Mouse (Mus musculus): Measurements from ENCODE around the gene Sae1. TPM values are rescaled to one million over a fixed set of nuclear protein-coding genes. Genes with fewer than 3 reads are reported as not detected.
A peak's percentile ranks its signal among the peaks of the same experiment; 100 is the strongest.
"Not testable (repeated sequence)": the region's sequence is repeated elsewhere in the genome, so short reads cannot be mapped to it uniquely, and the experiment has no call there.

Gene Sae1
- total RNA-seq, 2 experiments from 2014 or later: 106 to 115 TPM

DNA sequence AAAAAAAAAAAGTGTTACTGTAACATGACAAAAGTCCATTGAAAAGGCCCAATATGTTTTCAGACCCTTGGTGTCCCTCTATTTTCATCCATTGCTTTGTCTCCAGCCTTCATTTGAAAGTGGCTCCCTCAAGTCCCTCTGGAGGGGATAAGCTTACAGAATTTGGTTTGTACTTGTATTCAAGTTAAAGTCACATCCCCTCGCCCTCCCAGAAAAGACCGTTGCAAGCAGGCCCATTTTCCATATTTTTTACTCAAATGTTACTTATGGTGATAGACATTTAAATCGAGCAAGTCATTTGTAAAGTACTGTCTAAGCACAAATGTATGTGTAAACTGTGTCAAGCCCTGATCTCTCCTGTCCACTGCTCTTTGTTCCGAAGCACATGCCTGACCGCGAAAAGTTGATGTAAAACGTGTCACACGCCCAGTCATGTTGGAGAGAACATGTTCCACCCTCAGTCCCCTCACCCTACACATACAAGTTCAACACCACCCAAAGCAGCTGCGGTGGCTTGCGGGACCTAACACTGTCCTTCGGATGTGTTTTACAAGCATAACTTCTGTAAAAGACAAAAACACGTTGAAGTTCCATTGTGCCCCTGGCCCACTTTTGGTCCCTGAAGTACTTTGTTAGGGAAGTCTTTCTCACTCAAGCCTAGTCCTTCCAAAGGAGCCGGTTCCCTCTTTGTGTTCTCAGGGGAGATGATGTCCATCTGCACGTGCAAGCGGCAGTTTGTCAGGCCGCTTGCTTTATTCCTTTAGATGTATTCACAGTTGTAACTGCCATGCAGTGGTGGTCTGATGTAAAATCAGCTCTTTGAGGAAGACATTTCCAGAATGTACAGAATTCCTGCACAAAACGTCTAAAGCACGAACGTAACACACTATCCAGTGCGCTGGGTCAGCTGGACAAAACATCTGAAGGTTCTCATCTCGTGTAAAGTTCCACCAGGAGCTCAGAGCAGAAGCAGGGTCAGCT lies 15.7 kb upstream of the Sae1 start:
- DNase-seq (ENCODE audit: low spot score in 2 of 2): no peak

- no peak for DNase-seq (ENCODE audit: low spot score in 2 of 2)
Observed at GRCm38 (mm10) chr7:16402449-16402848, 14.8 kb upstream of the Sae1 start.

DNA sequence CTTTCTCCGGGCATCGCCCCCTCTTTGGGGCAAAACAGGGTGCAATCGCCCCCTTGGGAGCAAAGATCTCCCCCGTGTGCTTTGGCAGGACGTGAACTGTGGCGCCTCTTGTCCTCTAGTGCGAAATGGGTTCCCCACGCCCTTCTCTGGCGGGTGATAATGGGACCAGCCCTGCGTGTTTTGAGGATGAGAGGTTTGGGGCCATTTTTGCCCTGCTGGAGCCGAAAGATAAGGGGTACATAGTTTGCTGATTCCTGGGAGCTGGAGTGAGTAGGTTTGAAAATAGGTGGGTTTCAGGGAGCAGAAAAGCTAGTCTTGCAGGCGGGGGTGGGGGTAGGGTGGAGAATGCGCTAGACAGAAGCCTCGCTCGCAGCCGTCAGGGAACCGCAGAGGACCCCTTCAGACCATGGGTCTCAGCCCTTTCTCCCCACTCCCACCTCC lies 14.4 kb upstream of the Sae1 start:
- DNase-seq (ENCODE audit: low spot score in 2 of 2): peak; percentile 42 to 55

GRCm38 (mm10) chr7:16400689-16401611 lies 13.3 kb upstream of the Sae1 start, which contains the start of gene Zc3h4:
TSS of gene Zc3h4 (plus strand) at chr7:16400910.
- peak; percentile 86 to 91 for DNase-seq (ENCODE audit: low spot score in 2 of 2)

DNA sequence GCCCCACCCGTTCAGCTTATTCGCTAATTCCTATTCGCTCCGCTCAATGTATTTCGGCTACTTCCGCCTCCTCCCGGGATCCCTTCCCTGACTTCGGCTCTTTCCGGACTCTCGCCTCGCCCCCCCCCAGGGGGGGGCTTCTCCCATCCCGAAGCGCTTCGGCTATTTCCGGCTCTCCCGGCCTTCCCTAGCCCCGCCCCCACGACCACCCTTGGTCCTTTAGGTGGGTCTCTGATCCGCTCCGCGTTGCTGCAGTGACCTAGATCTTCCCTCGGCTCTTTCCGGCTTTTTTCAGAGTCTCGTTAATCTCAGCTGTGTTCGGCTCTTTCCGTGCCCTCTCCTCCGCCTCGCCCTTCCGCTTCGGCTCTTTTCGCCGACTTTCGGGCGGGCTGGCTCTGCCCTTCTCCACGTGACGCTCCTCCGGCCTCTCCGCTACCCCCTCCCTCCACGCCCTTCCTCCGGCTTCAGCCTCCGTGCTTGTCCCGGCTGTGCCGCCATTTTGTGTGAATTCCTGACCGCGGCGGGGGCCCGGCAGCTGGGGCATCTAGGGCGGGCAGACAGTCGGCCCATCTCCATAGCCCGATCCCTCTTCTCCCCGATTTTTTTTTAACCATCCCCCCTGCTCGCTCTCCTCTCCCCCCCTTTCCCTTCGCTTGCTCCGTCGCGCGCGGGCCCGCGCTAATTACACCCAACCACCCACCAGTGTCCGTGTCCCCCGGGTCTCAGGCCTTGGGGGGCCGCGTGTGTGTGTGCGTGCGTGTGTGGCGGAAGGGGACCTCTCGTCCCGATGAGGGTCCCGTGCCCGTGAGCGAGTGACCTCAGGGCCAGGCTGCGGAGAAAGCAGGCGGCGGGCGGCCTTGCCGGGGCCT lies 12.4 kb upstream of the Sae1 start:
- DNase-seq (ENCODE audit: low spot score in 2 of 2): peak; percentile 99 to 100

GRCm38 (mm10) chr7:16399098-16399819 lies 11.7 kb upstream of the Sae1 start:
- peak; percentile 83 to 87 for DNase-seq (ENCODE audit: low spot score in 2 of 2)

GRCm38 (mm10) chr7:16398387-16399050 lies 10.9 kb upstream of the Sae1 start:
- no peak for DNase-seq (ENCODE audit: low spot score in 2 of 2)

GRCm38 (mm10) chr7:16397465-16397864 lies 9.9 kb upstream of the Sae1 start:
- DNase-seq (ENCODE audit: low spot score in 2 of 2): no peak

DNA sequence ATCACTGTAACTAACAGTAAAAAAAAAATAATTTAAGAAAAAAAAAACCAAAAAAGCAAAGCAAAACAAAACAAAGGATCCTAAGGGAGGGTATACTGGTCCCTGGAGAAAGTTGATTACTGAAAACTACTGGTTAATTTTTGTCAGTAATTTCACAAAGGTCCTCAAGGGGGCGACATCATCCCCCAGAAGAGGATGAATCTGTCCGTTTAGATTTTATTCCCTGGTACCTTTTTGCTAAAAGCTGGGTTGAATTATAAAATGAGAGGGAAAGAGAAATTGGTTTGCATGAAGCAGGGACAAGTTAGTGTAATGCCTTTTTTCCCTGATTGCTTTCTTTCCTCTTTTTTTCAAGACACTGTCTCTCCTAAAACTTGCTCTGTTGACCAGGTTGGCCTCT lies 8.3 kb upstream of the Sae1 start:
- peak; percentile 35 to 65 for DNase-seq (ENCODE audit: low spot score in 2 of 2)

GRCm38 (mm10) chr7:16392923-16393322 lies 5.3 kb upstream of the Sae1 start:
- no peak for DNase-seq (ENCODE audit: low spot score in 2 of 2)

DNA sequence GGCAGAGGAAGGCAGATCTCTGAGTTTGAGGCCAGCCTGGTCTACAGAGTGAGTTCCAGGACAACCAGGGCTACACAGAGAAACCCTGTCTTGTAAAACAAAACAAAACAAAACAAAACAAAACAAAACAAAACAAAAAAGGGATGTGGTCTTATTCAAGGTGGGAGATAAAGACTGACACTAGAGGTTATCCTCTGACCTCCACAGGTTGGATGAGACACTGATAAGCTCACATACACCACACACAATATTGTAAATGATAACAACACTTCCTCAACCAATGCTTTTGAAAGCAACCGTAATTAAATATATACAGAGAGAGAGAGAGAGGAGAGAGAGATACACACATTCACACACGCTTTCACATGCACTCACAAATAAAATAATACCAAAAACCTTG lies 2.3 kb upstream of the Sae1 start:
- DNase-seq (ENCODE audit: low spot score in 2 of 2): not testable (repeated sequence)

GRCm38 (mm10) chr7:16376505-16376904 lies 11.1 kb downstream of the Sae1 start:
- DNase-seq (ENCODE audit: low spot score in 2 of 2): peak; percentile 33 to 51

- DNase-seq (ENCODE audit: low spot score in 2 of 2): no peak
Observed at GRCm38 (mm10) chr7:16374989-16375388, 12.6 kb downstream of the Sae1 start.

DNA sequence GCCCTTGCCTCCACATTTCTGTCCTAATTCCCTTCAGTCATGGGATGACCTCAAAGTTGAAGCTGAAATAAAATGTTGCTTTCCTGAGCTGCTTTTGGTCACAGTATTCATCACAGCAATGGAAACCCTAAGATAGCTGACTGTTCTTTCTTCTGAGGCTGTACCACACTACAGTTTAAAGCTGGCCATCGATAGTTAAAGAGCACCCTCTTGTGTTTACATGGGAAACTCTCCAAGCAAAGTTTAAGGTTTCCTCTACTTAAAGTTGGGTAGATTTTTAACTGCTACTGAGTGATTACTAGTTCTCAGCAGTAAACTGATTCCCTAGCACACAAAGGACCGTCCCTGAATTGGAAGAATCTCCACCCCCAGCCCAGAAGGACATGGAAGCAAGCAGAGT lies 13.9 kb downstream of the Sae1 start:
- DNase-seq (ENCODE audit: low spot score in 2 of 2): no peak

DNA sequence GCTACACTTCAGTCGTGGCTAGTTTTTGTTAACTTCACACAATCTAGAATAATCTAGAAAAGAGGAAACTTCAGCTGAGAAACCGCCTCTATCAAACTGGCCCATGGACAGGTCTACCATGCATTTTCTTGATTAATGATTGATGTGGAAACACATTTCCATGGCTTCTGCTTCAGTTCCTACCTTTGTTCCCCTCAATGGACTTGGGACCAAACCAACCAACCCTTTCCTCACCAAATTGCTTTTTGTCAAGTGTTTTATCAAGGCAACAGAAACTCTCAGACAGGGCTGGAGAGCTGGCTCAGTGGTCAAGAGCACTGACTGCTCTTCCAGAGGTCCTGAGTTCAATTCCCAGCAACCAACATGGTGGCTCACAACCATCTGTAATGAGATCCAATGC lies 17.0 kb downstream of the Sae1 start:
- DNase-seq (ENCODE audit: low spot score in 2 of 2): no peak

DNA sequence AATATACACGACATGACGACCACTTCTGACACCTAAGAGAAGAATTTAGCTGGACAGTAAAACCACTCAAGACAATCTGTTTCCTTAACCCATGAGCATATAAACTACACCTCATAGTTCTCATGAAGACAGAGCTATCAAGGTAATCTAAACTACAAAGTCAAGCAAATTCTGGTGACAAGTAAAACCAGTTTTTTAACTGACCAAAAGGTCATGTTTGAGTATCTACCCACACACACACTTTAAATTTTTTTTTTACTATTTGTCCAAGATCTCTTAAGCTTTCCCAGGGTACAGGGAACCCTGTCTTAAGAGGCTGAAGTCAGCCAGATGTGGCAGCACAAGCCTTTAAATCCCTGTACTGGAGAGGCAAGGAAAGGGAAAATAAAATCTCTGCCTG lies 18.8 kb downstream of the Sae1 start:
- no peak for DNase-seq (ENCODE audit: low spot score in 2 of 2)

GRCm38 (mm10) chr7:16366669-16367068 lies 20.9 kb downstream of the Sae1 start:
- DNase-seq (ENCODE audit: low spot score in 2 of 2): no peak

GRCm38 (mm10) chr7:16366133-16366646 lies 21.4 kb downstream of the Sae1 start:
- no peak for DNase-seq (ENCODE audit: low spot score in 2 of 2)

GRCm38 (mm10) chr7:16364901-16365500 lies 22.6 kb downstream of the Sae1 start:
- no peak for DNase-seq (ENCODE audit: low spot score in 2 of 2)
